Mouse (Mus musculus) lung, postnatal 14 days (tissue): Measurements from ENCODE around the gene Arhgap1.
A peak's percentile ranks its signal among the peaks of the same experiment; 100 is the strongest.
"Not testable (repeated sequence)": the region's sequence is repeated elsewhere in the genome, so short reads cannot be mapped to it uniquely, and the experiment has no call there.

Experiments used
- DNase-seq: peaks from one replicate; pipeline ENCODE4 v3.0.0; 2021

Arhgap1 gene

DNA sequence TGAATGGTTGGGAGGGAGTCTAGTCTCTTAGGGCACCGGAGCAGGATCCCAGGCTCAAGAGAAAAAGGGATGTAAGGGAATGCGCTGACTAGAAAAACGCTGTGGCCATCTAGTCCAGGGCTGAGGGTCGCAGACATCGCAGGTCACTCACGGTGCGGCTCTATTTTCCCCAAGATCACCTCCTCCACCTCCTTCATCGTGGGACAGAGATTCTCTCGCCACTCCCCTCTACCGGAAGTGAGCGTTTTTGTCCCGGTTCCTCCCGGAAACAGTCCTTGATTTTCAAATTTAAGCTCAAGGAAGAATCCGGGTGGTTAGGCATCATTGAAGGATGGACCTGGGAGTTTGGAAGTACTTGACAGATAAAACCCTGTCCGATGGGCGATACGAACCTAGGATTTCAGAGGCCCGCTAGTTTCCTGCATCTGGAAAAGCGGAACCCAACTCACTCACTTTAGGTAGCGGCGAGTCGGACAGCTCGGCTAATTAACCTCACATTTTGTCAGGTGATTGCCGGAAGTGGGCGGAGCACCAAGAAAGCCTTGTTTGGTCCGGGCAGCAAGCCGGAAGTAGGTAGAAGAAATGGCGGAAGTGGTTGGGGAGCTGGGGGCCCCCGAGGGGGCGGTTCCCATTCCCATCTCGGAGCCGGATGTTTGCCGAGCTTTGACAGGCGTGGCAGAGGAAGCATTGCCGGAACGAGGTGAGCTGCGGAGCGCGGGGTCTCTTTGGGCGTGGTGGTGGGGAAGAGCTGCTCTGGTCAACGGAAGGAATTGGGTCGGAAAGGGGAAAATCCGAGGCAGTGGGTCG lies at the start of gene Arhgap1, which contains the start of gene Zfp408:
Gene Arhgap1, plus strand, starts transcription at position 308 of the 807 bp plus-strand sequence.
Gene Zfp408, minus strand, starts transcription at position 239 of the 807 bp plus-strand sequence.
- peak; percentile 98 for DNase-seq

DNA sequence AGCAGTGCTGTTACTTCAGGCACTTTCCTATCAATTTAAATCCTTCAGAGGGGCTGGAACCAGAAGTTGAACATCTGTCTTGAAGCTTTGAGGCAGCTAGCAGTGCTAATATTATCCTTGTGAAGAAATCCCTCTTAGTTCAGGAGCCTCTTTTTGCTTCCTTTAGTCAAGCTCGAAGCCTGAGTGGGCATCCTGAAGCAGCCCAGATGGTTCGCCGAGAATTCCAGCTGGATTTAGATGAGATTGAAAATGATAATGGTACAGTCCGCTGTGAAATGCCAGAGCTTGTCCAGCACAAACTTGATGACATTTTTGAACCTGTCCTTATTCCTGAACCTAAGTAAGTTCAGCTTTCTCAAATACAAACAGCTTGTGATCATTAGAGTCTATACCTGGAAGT lies 49.2 kb upstream of the Arhgap1 start:
- no peak for DNase-seq

GRCm38 (mm10) chr2:91602389-91602788 lies 47.3 kb upstream of the Arhgap1 start:
- DNase-seq = no peak

- DNase-seq = not testable (repeated sequence)
Measured at GRCm38 (mm10) chr2:91609370-91609769, 40.3 kb upstream of the Arhgap1 start.

DNA sequence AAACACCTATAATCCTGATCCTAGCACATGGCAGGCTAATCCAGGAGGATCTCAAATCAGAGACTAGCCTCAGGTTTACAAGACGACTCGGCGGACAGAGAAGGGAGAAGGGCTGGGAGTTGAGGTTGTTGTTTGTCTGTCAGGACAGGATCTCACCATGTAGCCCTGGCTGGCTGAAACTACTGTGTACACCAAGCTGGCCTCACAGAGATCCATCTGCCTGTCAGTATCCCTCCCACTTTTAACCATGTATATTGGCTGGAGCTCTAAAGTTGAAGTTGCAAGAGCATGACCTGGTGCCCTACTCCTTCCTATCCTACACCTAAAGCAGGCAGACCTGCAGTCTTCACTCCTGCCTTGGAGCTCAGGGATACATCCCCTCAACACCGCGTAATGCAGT lies 27.3 kb upstream of the Arhgap1 start:
- no peak for DNase-seq

GRCm38 (mm10) chr2:91623366-91623765 lies 26.3 kb upstream of the Arhgap1 start:
- DNase-seq = not testable (repeated sequence)

- no peak for DNase-seq
Measured at GRCm38 (mm10) chr2:91627486-91627885, 22.2 kb upstream of the Arhgap1 start.

DNA sequence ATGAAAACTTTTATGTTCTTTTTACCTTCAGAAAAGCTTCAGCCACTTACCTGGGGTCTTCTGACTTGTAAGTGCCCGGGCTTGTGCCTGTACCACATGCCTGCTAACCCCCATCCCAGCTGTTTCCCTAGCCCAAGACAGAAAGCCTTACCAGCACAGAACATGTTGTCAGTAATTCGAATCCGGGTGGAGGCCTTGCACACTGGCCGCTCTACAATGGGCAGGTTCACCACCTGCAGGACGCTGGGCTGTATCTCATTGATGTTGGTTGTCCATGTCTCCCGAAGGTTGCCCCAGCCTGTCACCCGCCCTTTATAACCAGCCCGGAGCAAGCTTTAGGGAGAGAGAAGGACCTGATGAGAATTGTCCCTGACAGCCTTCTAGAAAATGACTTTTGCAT lies 21.5 kb upstream of the Arhgap1 start:
- no peak for DNase-seq

GRCm38 (mm10) chr2:91629682-91630081 lies 20.0 kb upstream of the Arhgap1 start:
- no peak for DNase-seq

- DNase-seq = no peak
Measured at GRCm38 (mm10) chr2:91630384-91630783, 19.3 kb upstream of the Arhgap1 start.

- no peak for DNase-seq
Measured at GRCm38 (mm10) chr2:91631826-91632225, 17.8 kb upstream of the Arhgap1 start.

DNA sequence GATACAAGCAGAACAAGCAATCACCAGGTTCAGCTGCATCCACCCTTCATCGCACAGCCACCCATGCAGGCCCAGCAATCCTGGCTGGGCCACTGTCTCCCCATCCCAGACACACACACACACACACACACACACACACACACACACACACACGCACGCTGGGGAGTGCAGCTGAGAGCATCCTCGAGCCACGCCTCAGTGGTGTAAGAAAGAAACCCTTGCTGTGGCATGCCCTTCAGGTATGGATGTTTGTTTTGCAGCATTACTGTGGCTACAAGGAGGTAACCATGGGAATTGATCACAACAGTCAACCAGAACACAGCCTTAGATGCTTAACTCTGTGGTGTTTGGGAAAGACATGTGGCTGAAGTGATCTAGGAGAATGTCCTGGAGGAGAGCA lies 17.3 kb upstream of the Arhgap1 start:
- DNase-seq = no peak

- DNase-seq = no peak
Measured at GRCm38 (mm10) chr2:91633334-91633977, 16.2 kb upstream of the Arhgap1 start.

DNA sequence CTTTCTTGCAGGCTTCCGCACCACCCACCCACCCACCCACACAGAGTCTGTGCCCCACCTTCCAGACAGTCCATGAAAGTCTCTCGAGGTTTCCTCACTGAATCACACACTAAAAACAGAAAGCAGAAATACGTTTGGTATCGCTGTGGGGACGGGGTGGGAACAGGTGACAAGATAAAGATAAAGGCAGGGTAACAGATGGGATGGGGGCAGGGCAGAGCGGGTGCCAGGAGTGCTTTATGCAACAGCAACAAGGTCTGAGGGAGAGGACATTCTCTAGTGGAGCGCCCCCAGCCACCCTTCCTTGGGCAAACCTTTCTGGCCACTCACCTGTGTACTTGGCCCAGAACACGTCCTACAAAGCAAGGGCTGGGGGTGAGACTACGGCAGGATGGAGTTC lies 14.8 kb upstream of the Arhgap1 start:
- DNase-seq = no peak

DNA sequence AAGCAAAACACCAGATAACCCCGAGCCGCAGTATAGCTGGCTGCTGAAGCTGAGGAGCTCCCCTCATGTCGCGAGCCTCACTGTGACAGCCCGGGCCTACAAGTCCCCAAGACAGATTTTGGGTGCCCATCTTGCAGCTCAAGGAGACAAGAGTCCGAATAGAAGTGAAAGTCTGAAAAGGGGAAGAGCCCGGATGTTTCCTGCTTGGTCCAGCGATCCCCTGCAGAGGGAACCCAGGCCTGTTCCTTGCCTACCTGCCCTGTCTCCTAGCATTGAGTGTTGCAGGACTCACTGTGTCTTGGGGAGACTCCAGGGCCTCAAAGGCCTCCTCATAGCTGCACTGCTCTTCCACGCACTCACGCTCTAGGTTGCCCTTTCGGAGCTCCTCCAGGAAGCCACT lies 14.2 kb upstream of the Arhgap1 start:
- no peak for DNase-seq

DNA sequence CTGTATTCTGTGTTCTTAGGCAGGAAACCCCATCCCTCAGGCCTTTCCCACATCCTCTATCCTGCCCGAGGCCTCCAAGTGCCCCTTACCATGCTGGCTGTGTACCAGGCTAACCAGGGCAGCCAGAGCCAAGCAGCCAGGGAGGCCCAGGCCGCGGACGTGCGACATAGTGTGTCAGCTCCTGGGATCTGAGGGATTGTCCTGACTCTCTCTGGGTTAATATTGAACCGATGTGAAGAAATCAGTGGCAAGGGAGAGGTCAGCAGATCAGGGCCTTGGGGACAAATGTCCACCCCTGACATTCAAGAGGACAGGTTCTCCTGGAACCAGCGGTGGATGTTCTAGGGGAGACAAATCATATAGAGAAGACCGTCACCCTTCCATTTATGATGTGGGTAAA lies 13.4 kb upstream of the Arhgap1 start, which contains the start of gene F2:
Gene F2, minus strand, starts transcription at position 186 of the 400 bp plus-strand sequence.
- DNase-seq = no peak

DNA sequence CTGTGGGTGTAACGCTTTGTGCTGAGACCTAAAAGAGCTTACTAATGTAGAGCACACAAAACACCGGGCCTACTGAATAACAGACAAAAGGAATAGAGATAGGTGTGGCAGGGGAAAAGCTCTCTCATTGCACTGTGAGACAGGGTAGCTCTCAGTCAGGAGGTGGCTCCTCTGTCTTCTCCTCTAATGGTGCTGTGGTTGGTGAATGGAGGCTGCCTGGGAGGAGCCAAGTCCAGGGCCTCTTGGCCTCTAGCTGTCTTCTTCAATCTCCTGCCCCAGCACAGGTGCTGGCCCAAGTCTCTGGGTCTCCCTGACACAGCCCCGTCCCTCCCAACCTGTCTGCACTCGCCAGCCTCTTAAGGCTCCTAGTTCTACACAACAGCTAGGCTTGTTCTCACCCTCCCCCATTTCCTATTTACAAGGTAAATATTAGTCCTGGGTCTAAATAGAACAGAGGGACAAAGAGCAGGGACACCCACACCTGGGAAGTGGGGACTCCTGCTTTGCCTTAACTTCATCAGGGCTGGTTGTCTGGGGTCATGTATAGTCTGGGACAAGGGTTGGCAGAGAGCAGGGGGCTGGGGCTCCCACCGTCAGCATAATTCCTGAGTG lies 12.8 kb upstream of the Arhgap1 start:
- no peak for DNase-seq

DNA sequence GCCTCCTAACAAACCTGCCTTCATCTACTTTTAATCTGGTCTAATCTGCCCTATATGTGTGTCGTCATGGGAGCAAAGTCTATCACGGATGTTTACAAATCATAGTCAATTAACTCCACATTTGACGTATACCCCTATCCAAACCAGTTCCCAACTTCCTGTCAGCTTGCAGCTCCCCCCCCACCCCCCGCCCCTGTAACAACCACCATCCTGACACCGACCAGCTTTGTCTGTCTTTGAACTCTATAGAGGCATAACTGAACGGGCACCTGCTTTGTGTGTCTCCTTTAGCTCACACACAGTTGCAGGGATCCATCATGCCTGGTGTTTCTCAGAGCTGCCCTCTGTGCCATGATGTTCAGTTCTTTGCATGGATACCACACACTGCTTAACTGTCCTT lies 10.7 kb upstream of the Arhgap1 start:
- DNase-seq = no peak

DNA sequence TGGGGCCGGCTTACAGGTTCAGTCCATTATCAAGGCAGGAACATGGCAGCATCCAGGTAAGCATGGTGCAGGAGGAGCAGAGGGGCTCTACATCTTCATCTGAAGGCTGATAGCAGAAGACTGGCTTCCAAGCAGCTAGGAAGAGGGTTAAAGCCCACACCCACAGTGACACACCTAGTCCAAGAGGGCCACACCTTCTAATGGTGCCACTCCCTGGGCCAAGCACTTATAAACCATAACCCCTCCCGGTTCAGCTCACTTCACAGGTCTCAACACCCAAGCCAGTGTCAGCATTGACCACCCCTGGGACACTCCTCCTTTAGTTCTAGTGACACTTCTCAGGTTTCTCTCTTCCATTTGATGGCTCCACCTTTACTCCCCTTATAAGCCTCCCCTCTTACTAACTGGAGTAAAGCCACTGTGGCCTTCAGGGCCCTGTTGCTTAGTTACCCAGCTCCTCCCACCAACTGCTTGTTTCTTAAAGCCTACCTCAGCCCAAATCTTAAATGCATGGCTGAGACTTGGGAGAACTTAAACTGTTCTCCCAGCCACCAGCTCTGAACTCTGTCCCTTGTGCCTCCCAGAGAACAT lies 6.7 kb upstream of the Arhgap1 start:
- no peak for DNase-seq

DNA sequence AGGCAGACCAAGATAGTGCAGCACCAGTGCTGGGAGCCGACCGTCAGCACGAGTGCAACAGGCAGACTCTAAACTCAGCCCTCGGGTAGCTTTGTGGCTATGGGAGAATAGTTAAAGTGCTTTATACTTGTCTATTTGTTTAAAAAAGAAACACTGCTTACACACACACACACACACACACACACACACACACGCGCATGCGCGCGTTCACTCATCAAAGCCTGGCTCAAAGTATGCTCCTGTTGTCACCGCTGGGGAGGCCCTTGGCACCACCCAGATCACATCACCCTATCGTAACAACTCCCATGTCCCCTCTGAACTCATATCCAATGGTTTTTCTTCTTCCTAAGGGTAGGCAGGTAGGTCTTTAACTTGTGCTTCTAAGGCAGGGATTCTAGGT lies 5.6 kb upstream of the Arhgap1 start:
- no peak for DNase-seq

- DNase-seq = no peak
Measured at GRCm38 (mm10) chr2:91645354-91645753, 4.3 kb upstream of the Arhgap1 start.

- no peak for DNase-seq
Measured at GRCm38 (mm10) chr2:91645811-91646210, 3.8 kb upstream of the Arhgap1 start.

DNA sequence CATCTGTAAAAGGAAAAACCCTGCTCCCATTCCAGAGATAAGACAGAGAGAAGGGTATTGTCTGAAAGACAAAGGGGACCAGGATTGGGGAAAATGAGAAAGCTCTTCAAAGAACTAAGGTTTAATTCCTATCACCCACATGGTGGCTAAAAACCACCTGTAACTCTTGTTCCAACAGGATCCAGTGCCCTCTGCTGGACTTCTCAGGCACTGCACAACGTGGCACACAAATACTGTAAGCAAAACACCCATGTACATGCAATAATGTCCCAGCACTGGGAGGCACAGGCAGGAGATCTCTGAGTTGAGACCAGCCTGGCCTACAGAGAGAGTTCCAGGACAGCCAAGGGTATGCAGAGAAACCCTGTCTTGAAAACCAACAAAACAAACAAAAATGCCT lies 2.9 kb upstream of the Arhgap1 start:
- DNase-seq = peak; percentile 65
